Mouse (Mus musculus) splenic B cell, adult 2 months (primary cell): ENCODE measurements at regions not wholly inside any gene's neighbourhood (a gene's known extent, or its start where the extent isn't known, plus 50 kb on each side); places are given as distances from the start of the nearest gene placed in this dataset.

Source experiments
- DNase-seq: peaks from one replicate; pipeline ENCODE4 v3.0.0-alpha.2; 2011; ENCODE audit warnings: low read depth, low spot score
- H3K27me3 ChIP-seq: 2 replicates; pipeline ENCODE4 v1.6.1; 2012; ENCODE audit warnings: mild to moderate bottlenecking, low read length, moderate library complexity, mixed read lengths; ENCODE audit not compliant: control insufficient read depth, poor library complexity, insufficient read depth, severe bottlenecking
- H3K36me3 ChIP-seq: 2 replicates; pipeline ENCODE4 v1.6.1; 2012; ENCODE audit warnings: mild to moderate bottlenecking, low read length, moderate library complexity, mixed read lengths; ENCODE audit not compliant: control insufficient read depth, poor library complexity, insufficient read depth, severe bottlenecking

- no peak for DNase-seq
- Histone ChIP-seq H3K36me3 (no peaks in the 10 kb centered on the region), H3K27me3 (no peaks in the 10 kb centered on the region)
Measured at GRCm38 (mm10) chrX:99369258-99369900, 101.7 kb downstream of the Pja1 start.

DNA sequence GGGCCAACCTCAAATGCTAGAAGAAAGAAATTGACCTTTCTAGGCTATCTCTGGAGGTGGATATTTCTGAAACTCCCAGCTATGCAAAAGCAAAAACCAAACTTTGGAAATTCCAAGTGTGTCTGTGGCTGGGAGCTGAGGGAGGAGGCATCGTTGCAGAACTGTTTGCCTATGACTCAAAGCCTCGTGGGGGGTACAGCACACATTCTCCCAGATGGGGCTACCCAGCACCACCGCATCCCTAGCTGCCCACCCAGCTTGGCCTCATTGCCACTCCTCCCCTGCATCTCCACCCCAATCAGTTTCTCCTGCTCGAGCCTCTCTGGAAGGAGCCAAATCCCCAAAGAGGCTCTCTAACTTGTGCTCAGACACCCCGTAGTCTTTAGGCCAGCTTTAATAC lies 107.0 kb downstream of the Pja1 start:
- no peak for DNase-seq
- Histone ChIP-seq H3K36me3 (no peaks in the 10 kb centered on the region), H3K27me3 (no peaks in the 10 kb centered on the region)

GRCm38 (mm10) chrX:99360095-99360890 lies 110.8 kb downstream of the Pja1 start:
- Histone ChIP-seq H3K36me3 (no peaks in the 10 kb centered on the region), H3K27me3 (no peaks in the 10 kb centered on the region)
- DNase-seq, result no peak

GRCm38 (mm10) chrX:99358784-99359183 lies 112.3 kb downstream of the Pja1 start:
- Histone ChIP-seq H3K27me3 (no peaks in the 10 kb centered on the region), H3K36me3 (no peaks in the 10 kb centered on the region)
- DNase-seq, result no peak

- H3K36me3 ChIP-seq, result no peaks in the 10 kb centered on the region
- DNase-seq, result no peak
- no peaks in the 10 kb centered on the region for H3K27me3 ChIP-seq
Measured at GRCm38 (mm10) chrX:99358051-99358617, 112.9 kb downstream of the Pja1 start.

- DNase-seq, result no peak
- Histone ChIP-seq H3K36me3 (no peaks in the 10 kb centered on the region), H3K27me3 (no peaks in the 10 kb centered on the region)
Measured at GRCm38 (mm10) chrX:99355128-99355527, 115.9 kb downstream of the Pja1 start.

DNA sequence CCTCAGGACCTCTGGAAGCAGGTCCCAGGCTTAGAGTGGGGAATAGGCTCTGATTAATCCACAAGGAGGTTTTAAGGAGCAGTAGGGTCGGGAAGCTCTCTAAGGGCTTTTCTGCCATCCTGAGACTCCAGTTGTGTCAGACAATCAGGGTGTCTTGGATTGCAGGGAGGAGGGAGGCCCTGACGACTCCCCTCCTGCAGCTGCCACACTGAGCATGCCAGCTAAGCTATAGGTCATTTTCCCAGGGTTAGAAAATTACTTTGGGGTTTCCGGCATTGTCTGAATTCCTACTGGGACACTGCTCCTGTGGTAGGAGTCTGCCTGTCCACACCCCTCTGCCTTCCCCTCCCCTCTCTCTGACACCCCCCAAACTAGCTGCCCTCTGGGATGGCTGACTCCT lies 120.8 kb downstream of the Pja1 start:
- no peaks in the 10 kb centered on the region for H3K36me3 ChIP-seq
- DNase-seq, result no peak
- H3K27me3 ChIP-seq, result no peaks in the 10 kb centered on the region

DNA sequence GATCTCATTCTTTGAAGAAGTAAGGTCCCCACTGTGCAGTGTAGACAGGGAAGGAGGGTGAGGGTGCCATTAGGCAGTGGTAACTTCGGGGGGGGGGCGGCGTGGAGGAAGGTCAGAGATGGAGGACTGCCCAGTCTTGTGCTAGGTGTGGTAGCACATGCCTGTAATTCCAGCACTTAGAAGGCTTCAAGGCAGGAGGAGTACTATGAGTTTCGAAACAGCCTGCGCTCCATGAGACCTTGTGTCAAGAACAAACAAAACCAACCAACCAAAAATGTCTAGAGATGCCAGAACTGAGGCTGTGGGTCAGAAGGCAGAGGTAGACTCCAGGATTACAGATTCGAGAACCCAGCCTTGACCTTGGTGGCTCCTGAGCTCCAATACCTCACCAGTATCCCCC lies 130.8 kb downstream of the Pja1 start:
- DNase-seq, result no peak
- H3K27me3 ChIP-seq, result no peaks in the 10 kb centered on the region
- H3K36me3 ChIP-seq, result no peaks in the 10 kb centered on the region

DNA sequence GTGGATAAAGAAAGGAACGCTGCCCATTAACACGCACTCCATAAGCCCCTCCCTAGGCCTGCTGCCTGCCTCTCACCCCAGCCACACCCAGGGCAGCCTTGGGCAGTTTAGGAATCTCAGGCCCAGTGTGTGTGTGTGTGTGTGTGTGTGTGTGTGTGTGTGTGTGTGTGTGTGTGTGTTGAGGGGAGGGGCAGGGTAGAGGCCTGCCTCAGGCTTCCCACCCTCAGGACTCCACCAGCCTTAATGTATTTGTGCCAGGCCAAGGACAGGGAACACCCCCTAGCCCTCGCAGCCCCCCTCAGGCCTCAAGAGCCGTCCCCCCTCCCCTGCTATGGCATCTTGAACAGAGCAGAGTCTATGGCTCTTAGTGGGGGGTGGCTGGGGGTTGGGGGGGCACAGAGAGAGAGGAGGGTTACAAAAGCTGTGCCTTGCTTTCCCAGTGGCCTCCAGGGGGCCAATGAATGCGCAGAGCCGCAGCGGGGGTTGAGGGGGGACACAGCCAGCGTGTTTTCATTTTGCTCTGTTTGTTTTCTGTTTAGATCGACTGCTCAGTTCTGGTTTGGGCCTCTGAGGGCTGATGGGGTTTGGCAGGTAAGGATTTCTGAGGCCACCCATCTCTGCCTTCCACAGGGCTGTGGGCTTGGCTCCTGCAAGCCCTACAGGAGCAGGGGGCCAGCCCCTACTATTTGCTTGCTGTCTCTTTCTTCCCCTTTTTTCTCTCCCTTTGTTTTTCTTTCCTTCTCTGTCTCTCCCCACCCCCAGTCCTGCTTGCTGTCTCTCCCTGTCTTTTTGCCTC lies 131.8 kb downstream of the Pja1 start:
- no peaks in the 10 kb centered on the region for H3K36me3 ChIP-seq
- DNase-seq, result no peak
- H3K27me3 ChIP-seq, result no peaks in the 10 kb centered on the region

DNA sequence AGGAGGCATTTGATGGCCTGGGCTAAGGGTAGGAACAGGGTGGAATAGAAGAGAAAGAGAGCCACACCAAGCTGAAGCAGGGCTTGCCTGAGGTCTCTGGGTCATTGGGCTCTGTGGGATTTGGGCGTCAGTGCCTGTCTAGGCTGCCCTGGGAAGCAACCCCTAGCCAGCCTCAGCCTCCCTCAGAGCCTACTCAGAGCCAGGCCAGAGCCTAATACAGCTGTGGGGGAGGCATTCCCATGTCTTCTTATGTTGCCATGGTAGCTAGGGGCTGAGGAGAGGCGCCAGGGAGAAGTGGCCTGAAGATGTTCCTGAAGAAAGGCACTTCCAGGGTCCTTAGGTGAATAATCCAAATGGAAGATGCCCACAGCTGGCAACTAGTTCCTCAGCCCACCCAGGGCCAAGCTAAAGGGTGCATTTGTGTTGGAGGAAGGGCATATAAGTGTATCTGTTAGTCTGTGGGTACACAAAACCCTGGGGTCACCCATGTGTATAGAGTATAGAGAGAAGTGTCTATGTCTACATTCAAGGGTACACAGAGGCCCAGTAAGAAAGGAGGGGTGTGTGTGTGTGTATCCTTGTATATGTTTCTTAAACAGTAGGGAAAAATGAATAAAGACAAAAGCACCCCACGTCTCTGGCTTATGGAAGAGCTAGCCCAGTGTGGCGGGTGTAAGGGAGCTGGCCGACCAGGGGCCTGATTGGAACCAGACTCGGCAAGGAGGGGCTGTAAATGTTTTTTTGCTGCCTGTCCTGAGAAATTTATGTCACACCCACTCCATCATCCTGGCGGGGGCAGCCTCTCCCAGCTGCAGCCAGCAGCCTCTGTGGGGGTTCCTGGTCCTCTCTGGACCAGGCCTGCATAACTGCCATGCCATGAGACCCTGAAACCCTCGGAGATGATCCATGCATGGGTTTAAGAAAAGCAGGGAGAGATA lies 134.2 kb downstream of the Pja1 start:
- Histone ChIP-seq H3K36me3 (no peaks in the 10 kb centered on the region), H3K27me3 (no peaks in the 10 kb centered on the region)
- DNase-seq, result no peak

DNA sequence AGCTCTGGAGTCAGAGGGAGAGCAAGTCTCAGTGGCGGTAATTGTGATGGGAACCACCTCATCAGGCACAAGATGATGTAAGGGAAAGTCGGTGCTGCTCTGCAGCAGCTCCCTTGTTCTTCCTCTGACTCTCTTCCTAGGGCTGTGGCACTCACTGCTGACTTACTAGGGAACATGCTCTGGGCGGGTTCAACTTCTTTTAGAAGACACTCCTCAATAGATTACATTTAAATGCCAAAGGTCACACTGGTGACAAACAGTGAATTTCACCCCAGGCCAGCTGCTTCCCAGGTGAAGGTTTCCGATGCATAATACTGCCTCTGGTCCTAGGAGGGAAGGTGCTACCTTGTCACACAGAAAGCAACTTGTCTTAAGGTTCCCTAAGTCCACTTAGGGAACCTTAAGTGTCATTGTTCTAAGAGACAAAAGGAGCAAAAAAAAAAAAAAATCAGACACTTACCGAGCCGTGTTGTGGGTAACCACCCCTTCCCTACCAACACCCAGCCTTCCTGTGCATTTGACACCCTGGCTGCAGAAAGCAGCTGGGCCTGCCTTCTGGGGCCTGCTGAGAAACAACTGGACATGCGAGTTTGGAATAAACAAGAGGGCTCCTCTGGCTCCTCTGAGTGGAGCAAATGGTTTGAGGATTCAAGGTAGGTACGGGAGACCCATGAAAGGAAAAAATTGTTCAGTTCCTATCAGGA lies 135.0 kb downstream of the Pja1 start:
- no peaks in the 10 kb centered on the region for H3K36me3 ChIP-seq
- H3K27me3 ChIP-seq, result no peaks in the 10 kb centered on the region

DNA sequence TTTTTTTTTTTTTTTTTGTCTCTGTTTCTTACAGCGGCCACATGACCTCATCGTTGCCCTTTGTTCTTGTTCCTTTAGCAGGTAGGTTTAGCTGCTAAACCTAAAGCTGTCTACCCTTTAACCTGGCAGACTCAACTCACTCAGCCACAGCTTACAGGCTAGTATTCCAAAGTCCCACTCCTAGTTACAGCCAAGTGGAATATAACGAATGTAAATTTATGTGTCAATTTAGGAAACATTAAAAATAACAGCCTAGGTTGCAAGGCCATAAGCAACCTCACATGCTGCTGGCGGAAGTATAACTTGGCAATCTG lies 138.7 kb downstream of the Pja1 start:
- H3K27me3 ChIP-seq, result no peaks in the 10 kb centered on the region
- DNase-seq, result no peak

More for the DNA sequence above, 135.0 kb downstream of the Pja1 start:
- DNase-seq, result no peak

DNA sequence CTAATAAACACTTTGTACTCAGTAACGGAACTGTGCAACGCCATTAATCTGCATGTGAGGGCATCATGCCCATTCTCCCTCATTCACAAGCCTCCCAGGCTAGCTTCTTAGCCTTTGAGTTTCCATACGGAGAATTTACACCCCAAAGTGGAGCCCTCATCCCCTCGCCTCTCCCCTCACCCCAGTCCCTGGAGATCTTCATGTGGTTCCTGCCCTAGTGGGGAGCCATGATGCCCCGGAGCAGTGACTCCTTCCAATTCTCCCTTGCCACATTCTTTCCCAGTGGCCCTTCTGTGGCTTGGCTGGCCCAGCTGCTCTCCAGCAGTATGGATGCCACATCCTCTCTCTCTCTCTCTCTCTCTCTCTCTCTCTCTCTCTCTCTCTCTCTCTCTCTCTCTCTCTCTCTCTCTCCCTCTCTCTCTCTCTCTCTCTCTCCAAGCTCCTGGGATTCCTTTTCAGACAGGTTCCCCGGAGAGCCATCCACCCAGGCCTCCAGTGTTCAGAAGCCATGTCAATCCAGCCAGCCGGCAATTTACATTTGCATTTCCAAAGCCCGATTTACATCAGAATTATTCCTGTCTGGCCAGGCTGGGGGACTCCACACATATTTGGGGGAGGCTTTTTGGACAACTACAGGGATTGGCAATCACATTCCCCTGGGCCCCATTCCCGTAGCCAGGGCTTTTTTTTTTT lies 139.2 kb downstream of the Pja1 start:
- DNase-seq, result no peak
- H3K36me3 ChIP-seq, result no peaks in the 10 kb centered on the region
- no peaks in the 10 kb centered on the region for H3K27me3 ChIP-seq

More for the DNA sequence above, 138.7 kb downstream of the Pja1 start:
- H3K36me3 ChIP-seq, result no peaks in the 10 kb centered on the region
